Mouse (Mus musculus) left cerebral cortex, postnatal 14 days (tissue): ENCODE measurements around the gene Tent4a. TPM values are rescaled to one million over a fixed set of nuclear protein-coding genes. Genes with fewer than 3 reads are reported as not detected.
"Not testable (repeated sequence)": the region's sequence is repeated elsewhere in the genome, so short reads cannot be mapped to it uniquely, and the experiment has no call there.

Source experiments
- DNase-seq, 2 experiments: peaks; one replicate each; pipeline ENCODE4 v3.0.0; 2021 to 2022; ENCODE audit warnings: low spot score in 2 of 2, mixed read lengths in 1 of 2
- intact Hi-C: fragments of 180-260 bp; cut with DNase I; formaldehyde crosslinking; loops from one replicate; pipeline ENCODE4 v1.15.1; 2025
- long read RNA-seq, 2 experiments: library from polyadenylated mRNA; stranded (forward); transcript quantifications; one replicate each; pipeline ENCODE4 v2.0.0; 2021
- total RNA-seq, 2 experiments: library from RNA; stranded (reverse); gene quantifications; 2 replicates each; pipeline ENCODE4 v1.2.3; 2021

Gene Tent4a
- 10 to 100 TPM; 36.8 to 37.4 TPM for total RNA-seq
- long read RNA-seq, experiment 1, full-length matches to known transcripts = 13 of 48 reads
- long read RNA-seq, experiment 1, partial matches to known transcripts = 0 of 48 reads
- long read RNA-seq, experiment 1, other reads (novel, unspliced or antisense) = 35 of 48 reads
- long read RNA-seq, experiment 2, full-length matches to known transcripts = 16 of 55 reads
- long read RNA-seq, experiment 2, partial matches to known transcripts = 4 of 55 reads
- long read RNA-seq, experiment 2, other reads (novel, unspliced or antisense) = 35 of 55 reads

DNA sequence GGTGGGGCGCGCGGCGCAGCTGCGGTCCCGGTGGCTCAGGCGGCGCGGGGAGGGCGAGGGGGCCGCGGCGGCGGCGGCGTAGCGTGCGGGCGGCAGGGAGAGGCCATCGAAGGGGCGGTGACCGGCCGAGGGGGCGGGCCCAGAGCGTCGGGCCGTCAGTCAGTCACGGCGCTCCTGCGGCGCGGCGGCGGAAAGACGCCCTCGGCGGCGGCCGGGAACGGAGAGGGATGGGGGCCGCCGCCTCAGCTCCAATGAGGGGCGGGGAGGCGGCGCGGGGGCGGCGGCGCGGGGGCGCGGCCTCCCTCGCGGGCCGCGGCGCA lies at the start of gene Tent4a:
TSS of gene Tent4a (minus strand) at position 284 of the 320 bp plus-strand sequence.
- DNase-seq = no peak
- intact Hi-C loops = no loop called here

DNA sequence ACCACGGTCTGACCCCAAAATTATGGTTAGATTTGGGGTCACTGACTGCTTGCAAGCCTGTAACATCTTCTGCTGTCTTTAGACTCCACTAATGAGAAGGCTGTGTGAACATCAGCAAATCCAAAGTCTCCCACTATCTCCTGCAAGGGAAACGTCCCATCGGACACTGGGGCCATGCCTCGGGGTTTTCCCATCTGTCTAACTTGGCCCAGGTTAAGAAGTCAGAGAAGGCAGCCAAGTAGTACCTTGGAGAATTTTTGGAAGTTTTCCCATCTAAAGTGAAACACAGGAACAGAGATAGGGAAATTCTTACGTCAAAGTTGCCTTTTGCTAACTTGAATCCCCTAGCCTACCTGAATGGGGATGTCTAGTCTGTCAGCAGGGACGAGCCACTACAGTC lies 49.2 kb upstream of the Tent4a start:
- intact Hi-C loops = no loop called here
- DNase-seq = no peak

DNA sequence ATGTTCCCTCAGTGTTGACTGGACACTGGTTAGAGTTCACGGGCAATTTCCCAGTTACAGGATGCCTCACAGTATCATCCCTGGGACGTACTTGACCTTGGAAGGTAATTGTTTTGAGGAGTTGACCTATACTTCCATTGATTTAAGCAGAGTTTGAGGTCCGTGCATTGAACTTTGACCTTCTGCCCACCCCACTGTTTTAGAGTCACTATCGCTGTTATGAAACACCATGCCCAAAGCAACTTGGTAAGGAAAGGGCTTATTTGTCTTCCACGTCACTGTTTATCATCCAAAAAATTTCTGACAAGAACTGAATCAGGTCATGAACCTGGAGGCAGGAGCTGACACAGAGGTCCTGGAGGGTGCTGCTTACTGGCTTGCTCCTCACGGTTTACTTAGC lies 48.0 kb upstream of the Tent4a start:
- no peak for DNase-seq
- intact Hi-C loops = no loop called here

DNA sequence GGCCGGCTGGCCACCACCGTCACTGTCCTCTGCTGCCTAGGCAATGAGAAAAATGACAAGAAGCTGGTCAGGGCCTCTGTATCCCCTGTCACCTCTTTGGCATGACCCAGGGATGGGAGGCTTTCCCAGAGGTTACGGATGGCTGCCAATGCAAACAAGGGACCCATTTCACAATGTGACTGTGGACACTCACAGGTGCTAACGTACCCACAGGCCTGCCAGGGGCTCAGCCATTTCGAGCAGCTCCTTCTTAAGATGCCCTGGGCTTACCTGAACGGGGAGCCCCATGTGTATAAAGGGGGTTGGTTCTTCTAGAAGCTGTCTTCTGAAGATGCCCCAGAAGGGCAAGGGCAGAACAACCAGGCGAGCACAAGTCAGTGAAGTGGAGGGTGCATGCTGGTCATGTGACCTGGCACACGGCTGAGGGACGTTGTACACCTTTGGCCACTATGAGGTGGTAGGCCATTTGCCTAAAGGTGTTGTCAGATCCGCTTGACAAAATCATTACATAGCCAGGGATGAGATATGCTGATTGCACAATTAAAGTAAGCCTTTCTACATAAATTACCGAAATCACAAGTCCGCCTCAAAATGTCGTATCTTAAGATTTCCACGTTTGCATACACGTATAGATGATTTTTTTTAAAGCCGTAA lies 42.9 kb upstream of the Tent4a start:
- intact Hi-C loops = no loop called here
- no peak for DNase-seq

DNA sequence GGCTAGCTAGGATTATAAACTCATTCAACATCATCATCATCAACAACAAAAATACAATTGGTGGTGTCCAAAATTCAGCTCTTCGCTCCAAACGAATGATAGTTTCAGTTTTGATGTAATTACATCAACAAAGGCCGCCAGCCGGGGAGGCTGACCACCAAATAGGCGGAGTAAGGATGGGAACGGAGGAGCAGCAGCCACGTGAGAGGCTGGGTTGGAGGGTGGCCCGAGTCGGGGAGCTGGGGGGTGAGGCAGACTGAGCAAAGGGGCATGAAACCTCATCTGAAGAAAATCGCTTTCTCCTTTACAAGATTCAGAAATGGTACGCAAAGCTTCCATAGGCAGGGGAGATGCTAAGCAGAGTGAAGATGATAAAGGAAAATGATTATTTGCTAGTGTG lies 42.3 kb upstream of the Tent4a start:
- intact Hi-C loops = no loop called here
- no peak for DNase-seq

DNA sequence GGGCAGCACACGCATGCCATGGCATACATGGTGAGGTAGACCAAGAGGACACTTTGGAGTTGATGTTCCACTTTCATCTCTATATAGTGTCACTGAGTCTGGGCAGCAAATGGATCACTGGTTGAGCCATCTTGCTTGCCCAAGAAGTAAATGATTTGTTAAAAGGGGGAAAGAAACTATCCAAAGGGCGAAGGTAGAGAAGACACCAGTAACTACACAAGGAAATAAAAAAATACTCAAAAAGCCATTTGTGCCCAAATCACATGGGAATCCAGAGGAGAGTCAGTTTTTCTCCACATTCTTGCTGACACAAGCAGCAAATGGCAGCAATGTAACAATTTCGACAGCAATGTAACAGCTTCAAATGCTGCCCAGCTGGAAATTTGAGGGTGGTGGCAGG lies 38.2 kb upstream of the Tent4a start:
- intact Hi-C loops = no loop called here
- no peak for DNase-seq

DNA sequence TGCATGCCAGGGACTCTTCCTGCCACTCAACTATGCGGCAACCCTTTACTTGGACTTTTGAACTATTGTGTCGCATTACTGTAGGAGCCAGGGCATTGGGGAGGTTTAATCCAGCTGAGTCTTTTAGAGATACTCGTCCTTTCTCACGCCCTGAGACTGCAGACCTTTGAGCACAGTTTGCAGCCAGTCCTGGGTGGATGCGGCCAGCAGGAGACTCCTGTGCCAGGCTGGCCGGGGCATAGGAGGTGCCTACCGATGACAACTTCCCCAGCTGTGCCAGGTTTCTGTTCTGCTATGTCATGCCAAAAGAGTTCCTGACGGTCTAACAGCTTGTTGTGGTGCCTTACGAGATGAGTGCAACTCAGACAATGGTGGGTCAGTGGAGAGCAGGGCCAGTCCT lies 34.8 kb upstream of the Tent4a start:
- intact Hi-C loops = no loop called here
- no peak for DNase-seq

DNA sequence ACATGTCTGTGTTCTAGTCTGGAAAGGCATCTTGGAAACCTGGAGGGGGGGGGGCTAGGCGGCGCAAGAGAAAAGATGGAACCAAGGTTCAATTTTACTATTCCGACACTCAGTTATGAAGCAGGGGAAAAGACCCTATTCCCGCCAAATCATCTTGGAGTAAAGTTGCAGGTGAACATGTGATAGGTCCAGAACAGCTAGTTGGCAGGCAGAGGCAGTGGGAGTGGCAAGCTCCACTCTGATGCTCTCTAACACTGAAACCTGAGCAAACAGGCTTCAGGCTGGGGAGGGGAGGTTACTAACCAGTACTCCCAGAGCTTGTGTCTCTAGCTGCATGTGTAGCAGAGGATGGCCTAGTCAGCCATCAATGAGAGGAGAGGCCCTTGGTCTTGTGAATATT lies 31.0 kb upstream of the Tent4a start:
- DNase-seq, intact Hi-C loops: not testable (repeated sequence)

DNA sequence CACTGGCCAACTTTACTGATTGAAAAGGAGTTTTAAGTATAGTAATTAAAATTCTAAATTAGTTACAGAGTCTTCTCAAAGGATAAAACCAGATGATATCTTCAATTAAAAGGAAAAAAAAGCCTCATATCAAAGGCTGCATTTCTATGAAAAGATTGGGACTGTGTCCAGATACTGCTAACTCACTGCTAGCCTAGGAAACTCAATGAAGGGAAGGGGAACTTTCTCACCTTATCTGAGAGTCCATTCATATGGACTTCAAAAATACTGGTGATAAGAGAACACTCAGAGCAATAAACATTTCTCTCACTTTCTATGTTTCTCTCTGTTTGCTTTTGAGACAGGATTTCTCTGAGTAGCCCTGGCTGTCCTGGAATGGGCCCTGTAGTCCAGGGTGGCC lies 30.2 kb upstream of the Tent4a start:
- no peak for DNase-seq
- intact Hi-C loops = no loop called here

DNA sequence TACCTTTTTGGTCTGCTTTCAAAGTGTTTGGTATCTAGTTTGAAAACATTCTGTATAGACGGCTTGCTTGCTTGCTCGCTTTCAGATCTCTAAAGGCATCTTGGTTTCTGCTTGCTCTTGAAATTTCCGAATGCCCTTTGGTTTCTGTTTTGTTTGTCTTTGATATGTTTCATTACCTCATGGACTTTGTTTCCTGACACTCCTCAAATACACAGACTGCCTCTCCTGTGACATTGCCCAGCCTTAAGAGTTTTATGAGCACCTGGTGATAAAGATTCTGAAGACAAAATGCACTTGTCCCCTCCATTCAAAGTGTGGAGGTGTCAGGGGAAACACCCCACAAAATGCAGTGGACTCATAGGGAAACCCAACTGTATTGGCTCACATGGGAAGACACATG lies 29.5 kb upstream of the Tent4a start:
- DNase-seq = no peak
- intact Hi-C loops = no loop called here

DNA sequence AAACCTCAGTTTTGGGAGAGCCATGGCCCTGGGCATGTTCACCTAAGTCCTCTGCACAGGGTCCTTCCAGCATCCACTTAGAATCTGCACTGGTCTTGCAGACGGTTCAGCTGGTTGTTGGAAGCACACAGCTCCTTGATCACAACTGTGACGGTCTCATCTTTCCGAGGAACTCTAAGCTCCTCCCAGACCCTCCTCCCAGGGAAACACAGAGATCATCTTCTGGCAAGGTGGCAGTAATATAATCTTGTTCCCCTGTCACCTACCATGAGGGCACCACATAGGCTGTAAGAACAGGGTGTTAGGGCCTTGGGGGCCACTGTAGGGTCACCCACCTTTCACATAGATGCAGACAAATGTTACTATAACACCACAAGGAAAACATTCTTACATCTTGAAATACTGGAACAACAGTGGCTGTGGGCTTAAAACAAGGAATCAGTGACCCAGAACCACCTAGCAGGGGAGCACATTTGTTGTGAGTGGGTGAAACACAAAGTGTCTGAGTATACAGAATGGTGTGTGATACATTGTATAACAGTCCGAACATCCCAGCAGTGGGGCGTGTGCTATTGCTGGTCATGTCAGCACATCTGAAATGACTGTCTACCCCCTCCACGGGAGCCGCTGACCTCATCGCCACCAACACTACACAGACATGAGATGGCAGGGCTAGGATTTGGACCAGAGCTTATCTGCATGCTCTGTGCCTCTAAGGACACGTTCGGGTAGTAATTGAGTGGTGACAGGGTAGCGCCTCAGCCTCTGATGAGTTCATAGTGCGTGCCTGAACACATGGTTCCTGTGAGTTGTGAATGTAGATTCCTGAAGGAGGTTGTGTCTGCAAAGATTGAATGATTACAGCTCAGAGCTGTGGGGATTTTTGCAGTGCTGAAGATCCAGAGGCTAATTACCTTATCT lies 28.5 kb upstream of the Tent4a start:
- intact Hi-C loops = no loop called here

DNA sequence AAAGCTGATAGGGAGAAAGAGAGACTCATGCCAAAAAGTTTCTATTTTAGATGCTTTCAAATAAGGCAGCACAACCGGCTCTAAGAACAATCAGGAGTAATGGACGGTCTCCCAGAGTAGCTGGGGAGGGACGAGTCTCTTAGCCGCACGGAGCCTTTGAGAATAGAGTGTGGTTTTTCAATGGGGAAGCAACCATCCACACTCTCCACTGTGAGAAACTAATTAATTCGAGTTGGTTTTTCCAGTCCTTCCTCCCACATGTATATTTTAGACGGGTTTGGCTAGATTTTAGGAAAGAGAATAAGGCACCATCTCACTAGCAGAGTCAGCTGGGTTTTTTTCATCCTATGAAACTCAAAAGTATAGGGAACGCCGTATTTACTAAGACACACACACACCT lies 27.6 kb upstream of the Tent4a start:
- intact Hi-C loops = no loop called here

More for the DNA sequence above, 28.5 kb upstream of the Tent4a start:
- DNase-seq = no peak

DNA sequence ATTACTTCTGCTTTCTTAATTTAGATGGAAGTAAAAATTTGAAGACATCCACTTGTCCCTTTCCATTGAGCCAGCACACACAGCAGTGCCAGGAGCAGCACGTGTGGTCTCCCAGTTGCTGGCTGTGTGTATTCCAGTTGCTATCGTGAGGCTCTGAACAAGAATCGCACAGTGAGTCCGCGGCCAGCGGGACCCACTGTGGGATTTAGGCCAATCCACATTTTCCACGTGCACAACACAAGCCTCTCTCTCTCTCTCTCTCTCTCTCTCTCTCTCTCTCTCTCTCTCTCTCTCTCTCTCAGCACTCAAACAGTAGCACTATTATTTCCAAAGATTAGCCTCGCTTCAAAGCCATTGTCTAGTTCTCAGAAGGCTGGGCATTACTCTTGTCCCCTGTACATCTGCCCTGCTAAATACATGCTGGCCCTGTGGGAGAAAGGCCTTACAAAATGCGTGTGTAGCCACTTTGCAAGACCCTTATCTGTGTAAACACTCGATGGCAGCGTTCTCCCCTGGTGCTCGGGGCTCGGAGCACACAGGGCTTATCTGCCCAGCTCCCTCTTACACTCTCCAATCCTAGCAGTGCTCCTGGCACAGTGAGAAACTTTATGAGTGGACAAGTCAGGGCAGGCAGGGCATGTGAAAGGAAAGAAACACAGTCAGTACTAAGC lies 25.0 kb upstream of the Tent4a start:
- intact Hi-C loops = loop anchor here (5.0 kb wide), 1 partner anchor 43 kb away; no protein-coding TSS in a partner anchor
- DNase-seq = no peak

More for the DNA sequence above, 27.6 kb upstream of the Tent4a start:
- no peak for DNase-seq

DNA sequence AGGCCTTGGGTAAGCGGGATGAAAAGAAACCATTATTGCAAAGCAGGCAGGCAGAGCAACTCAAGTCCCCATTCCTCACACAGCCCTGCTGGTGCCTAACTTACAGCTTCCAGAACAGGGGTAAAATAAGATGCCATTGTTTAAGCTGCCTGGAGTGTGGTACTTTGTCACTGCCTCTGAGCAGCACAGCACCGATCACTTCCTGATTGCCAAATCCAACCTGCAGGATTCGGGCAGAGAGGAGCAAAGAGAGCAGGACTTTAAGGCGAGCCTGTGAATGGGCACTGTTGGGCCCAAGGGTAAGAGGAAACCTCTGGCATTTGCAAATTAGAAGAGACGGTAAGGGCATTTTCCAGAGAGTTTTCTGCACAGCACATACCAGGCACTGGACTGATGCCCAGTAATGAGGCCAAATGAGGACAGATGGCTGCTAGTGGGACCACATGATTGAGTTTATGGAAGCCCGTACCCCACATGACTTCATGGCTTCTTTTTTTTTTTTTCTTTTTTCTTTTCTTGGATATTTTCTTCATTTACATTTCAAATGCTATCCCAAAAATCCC lies 23.8 kb upstream of the Tent4a start:
- no peak for DNase-seq
- intact Hi-C loops = loop anchor here (5.0 kb wide), 1 partner anchor 44 kb away; no protein-coding TSS in a partner anchor

DNA sequence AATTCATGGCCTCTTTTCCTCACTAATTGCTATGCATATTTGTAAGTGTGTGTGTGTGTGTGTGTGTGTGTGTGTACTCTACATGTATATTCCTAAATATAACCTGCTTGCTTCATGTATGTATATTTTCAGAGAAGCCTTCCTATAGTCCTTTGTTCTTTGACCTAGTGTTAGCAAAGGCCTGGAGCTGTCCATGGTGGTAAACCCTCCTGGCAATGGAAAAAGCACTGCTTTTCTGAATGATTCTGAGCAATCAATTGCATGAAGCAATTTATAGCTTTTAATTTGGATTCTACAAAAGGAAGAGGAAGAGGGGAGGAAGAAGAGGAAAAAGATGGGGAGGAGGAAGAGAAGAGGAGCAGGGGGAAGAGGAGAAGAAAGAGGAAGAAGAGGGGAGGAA lies 22.3 kb upstream of the Tent4a start:
- no peak for DNase-seq
- intact Hi-C loops = loop anchor here (5.0 kb wide), 1 partner anchor 46 kb away; no protein-coding TSS in a partner anchor

DNA sequence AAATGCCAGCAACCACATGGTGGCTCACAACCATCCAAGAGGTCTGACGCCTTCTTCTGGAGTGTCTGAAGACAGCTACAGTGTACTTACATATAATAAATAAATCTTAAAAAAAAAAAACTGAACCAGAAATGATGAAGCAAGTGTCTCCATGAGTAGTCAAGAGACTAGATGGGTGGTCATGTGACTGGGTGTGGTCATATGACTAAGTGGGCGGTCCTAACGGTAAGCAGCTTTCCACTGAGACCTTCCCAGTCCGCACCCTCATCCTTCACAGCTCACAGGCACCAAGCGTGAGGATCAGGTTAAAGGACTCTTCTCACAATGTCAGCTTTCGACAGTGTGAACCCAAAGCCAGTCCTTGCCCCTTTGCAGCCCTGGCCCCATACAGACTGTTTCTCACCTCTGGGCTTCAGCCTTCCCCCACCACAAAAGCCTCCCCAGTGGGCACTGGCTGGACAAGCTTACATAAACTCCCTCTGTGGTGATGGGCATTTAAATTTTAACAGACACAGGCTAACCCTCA lies 21.6 kb upstream of the Tent4a start:
- no peak for DNase-seq

DNA sequence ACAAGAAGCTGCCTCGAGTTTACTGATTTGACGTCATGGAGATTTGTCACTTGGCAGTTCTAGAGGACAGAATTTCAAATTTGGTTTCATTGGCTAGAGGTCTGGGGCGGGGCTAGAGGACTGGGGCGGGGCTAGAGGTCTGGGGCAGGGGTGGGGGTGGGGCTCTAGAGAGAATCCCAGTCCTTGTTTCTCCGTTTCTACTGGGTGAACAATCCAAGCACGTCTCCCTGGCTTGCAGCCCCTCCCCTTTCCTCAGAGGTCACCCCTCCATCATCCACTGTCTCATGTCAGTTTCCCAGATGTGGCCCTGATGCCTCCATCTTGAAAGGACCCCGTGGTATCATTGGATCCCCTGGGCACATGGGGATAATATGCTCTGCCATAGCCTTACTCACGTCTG lies 20.6 kb upstream of the Tent4a start:
- intact Hi-C loops = loop anchor here (5.0 kb wide), 1 partner anchor 47 kb away; no protein-coding TSS in a partner anchor

More for the DNA sequence above, 21.6 kb upstream of the Tent4a start:
- intact Hi-C loops = loop anchor here (5.0 kb wide), 1 partner anchor 46 kb away; no protein-coding TSS in a partner anchor

DNA sequence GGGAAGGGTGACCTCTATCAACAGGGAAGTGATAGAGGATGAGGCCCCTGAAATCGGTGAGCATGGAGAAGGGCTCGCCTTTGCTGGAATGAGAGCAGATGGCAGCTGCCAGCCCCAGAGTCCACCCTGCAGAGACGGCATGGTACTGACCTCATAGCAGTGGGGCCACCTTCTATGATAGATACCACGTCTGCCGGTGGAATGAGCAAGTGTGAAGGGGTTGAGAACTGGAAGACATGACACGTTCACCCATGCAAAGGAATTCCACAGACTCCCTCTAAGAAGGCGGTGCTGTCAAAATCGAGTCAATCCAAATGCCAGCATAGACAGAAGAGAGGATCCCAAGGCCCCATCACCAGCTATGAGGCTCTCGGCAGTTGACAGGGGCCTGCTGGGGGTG lies 19.8 kb upstream of the Tent4a start:
- no peak for DNase-seq
- intact Hi-C loops = loop anchor here (5.0 kb wide), 1 partner anchor 103 kb away; no protein-coding TSS in a partner anchor

More for the DNA sequence above, 20.6 kb upstream of the Tent4a start:
- no peak for DNase-seq

DNA sequence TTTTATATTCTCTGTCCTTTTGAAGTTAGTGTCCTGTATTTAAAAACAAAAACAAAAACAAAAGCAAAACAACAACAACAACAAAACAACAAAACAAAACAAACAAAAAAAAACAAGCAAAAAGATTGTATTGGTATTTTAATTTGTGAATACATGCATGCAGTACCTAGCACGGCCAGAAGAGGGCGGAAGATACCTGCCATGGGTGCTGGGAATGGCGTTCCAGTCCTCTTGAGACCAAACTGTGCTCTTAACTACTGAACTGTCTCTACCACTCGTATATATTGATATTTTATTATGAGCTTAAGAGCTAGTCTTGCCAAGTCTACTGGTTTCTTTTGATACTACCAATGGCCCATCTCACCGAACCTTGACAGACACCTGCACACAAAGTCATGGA lies 18.6 kb upstream of the Tent4a start:
- intact Hi-C loops = loop anchor here (5.0 kb wide), 1 partner anchor 104 kb away; no protein-coding TSS in a partner anchor
- DNase-seq = no peak
